Mouse (Mus musculus) embryonic facial prominence, embryonic 11.5 days (tissue): ENCODE results near the gene Cdh13. TPM values are rescaled to one million over a fixed set of nuclear protein-coding genes. Genes with fewer than 3 reads are reported as not detected.

Source experiments
- ATAC-seq: fragments of 200-750 bp; cut with Nextera tagmentation; replicated peaks from 2 replicates; pipeline ENCODE4 v1.8.0; 2017; ENCODE audit warnings: low read depth; ENCODE audit not compliant: insufficient number of reproducible peaks, low FRiP score, low TSS enrichment
- DNase-seq: peaks from one replicate; pipeline ENCODE4 v3.0.0-alpha.2; 2015; ENCODE audit warnings: low spot score
- H3K27ac ChIP-seq: fragments of 300-500 bp; sonication (generic); replicated peaks from 2 replicates; pipeline ENCODE4 v1.5.1; 2014; ENCODE audit warnings: mild to moderate bottlenecking, low read depth, low read length, control low read depth
- H3K27me3 ChIP-seq: fragments of 300-500 bp; sonication (generic); 2 replicates; pipeline ENCODE4 v1.6.1; 2014; ENCODE audit warnings: mild to moderate bottlenecking, low read length, moderate library complexity, mixed read lengths; ENCODE audit not compliant: control insufficient read depth, insufficient read depth
- H3K36me3 ChIP-seq: fragments of 300-500 bp; sonication (generic); replicated peaks from 2 replicates; pipeline ENCODE4 v1.6.1; 2014; ENCODE audit warnings: low read depth, mild to moderate bottlenecking, low read length, moderate library complexity, mixed read lengths; ENCODE audit not compliant: control insufficient read depth, insufficient read depth
- H3K4me1 ChIP-seq: fragments of 300-500 bp; sonication (generic); 2 replicates; pipeline ENCODE4 v1.6.1; 2014; ENCODE audit warnings: low read length, mixed read lengths; ENCODE audit not compliant: control insufficient read depth, insufficient read depth
- H3K4me2 ChIP-seq: fragments of 300-500 bp; sonication (generic); 2 replicates; pipeline ENCODE4 v1.6.1; 2014; ENCODE audit warnings: low read depth, mild to moderate bottlenecking, control low read depth, low read length, moderate library complexity
- H3K4me3 ChIP-seq: fragments of 300-500 bp; sonication (generic); 2 replicates; pipeline ENCODE4 v1.5.1; 2014; ENCODE audit warnings: low read depth, low read length, control low read depth
- H3K9ac ChIP-seq: fragments of 300-500 bp; sonication (generic); replicated peaks from 2 replicates; pipeline ENCODE4 v1.6.1; 2014; ENCODE audit warnings: mild to moderate bottlenecking, control low read depth, low read length
- H3K9me3 ChIP-seq: fragments of 300-500 bp; sonication (generic); replicated peaks from 2 replicates; pipeline ENCODE4 v1.6.1; 2016; ENCODE audit warnings: mild to moderate bottlenecking, low read length, inconsistent platforms, mixed read lengths; ENCODE audit not compliant: control insufficient read depth
- whole genome bisulfite sequencing: fragments of 180-500 bp; shearing (Covaris S2); extraction: QIAGEN DNeasy Blood & Tissue Kit; methylation state at CpG from one replicate; pipeline ENCODE4 v1.1.7; 2014; 5-methylcytosine and 5-hydroxymethylcytosine counted together
- polyA plus RNA-seq: library from polyadenylated mRNA; unstranded; fragments of >200 nt; fragmentation: Nextera tagmentation; extraction: Ambion mirVana; gene quantifications from 2 replicates; pipeline ENCODE4 v1.2.1, GENCODE M21; 2014

Cdh13 gene
- polyA plus RNA-seq, 1 experiment from 2014 or later = 7.1 TPM

DNA sequence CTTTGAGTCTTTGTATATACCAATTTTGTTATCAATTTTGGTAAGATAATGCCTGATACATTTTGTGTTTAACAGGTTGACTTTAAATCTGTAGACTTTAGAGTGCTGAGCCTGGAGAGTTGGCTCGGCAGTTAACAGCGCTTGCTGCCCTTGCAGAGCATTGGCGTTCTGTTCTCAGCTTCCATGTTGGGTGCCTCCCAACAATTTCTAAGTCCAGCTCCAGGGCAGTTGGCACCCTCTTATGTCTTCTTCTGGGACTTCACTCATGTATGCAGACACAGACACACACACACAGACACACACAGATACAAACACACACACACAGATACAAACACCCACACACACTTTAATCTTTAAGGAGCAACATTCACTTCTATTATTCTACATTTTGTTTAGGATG lies 672.6 kb downstream of the Cdh13 start:
- H3K27ac ChIP-seq = no peak overlapping the region
- DNase-seq (no peak), ATAC-seq (no peak)
- no peaks in the 10 kb centered on the region for H3K27me3 ChIP-seq
- no peaks in the 10 kb centered on the region for H3K9me3 ChIP-seq
- WGBS = 89% methylated on average over 3 of the region's 3 CpGs
- no peak overlapping the region for H3K4me2 ChIP-seq
- H3K4me3 ChIP-seq = no peak overlapping the region
- no peaks in the 10 kb centered on the region for H3K36me3 ChIP-seq
- no peaks in the 10 kb centered on the region for H3K4me1 ChIP-seq
- no peak overlapping the region for H3K9ac ChIP-seq

DNA sequence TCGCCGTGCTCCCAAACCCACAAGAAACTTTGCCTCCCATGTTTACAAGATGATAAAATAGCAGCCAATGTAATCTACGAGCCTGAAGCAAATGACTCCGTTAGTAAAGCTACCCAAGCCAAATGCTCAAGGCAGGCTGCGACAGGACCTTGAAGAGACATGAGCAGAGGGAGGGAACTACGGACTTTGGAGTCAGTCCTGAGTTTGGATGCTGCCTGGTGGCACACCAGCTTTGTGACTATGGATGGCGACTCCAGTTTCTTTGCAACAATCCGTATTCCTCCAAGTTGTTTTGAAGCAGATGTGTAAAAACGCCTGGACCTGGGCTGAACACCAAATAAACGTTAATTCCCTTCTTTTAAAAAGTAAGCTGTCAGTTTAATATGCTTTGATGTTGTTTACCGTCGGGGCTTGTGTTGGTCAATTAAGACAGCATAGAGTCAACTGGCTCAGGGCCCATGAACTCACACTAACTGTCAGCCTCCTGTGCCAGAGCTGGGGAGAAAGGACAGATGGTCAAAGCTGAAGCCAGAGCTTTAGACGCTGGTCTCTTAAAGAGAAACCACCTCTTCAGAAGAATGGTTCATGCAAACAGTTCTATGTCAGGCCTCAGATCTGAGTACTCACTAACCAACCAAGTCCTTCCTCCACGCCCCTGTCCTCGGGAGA lies 678.5 kb downstream of the Cdh13 start:
- ATAC-seq (no peak), DNase-seq (no peak)
- H3K9me3 ChIP-seq = no peaks in the 10 kb centered on the region
- 89% methylated on average over 15 of the region's 15 CpGs for WGBS
- H3K36me3 ChIP-seq = no peaks in the 10 kb centered on the region
- H3K4me1 ChIP-seq = no peaks in the 10 kb centered on the region
- H3K4me2 ChIP-seq = no peak overlapping the region
- no peak overlapping the region for H3K27ac ChIP-seq
- no peaks in the 10 kb centered on the region for H3K27me3 ChIP-seq
- no peak overlapping the region for H3K4me3 ChIP-seq
- no peak overlapping the region for H3K9ac ChIP-seq

DNA sequence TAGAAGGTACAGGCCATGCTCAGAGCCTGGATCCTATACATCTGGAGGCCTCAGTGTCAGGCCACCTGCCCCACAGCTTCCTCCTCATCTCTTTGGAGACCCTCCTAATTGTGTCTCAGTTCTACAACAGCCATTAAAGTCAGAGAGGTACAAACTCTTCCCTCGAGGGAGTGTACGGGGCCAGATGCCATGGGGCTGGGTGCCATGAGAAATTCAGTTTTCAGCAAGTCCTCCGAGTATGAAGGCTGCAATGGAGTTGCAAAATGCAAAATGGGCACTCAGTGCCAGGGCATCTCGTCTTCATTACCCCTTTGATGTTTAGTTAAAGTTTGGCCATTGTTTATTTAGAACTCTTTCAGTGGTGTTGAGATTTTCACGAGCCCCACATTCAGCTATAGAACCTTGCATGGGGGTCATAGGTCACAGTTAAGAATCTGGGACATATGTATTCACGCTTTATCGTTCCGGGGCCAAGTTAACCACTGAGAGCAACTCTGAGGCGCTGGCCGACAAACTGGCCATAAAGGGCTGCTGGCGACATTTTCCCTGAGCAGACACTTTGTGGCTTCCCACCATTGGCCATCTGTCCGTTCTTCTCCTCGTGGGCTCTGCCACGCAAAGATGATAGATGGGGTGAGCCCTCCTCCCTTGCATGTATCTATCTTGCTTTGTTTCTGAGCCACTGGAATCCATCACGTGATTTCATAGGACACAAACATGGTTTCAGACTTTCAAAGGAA lies 681.7 kb downstream of the Cdh13 start:
- no peak overlapping the region for H3K4me3 ChIP-seq
- ATAC-seq (no peak), DNase-seq (no peak)
- H3K9ac ChIP-seq = no peak overlapping the region
- H3K4me2 ChIP-seq = no peak overlapping the region
- WGBS = 88% methylated on average over 15 of the region's 15 CpGs
- no peaks in the 10 kb centered on the region for H3K9me3 ChIP-seq
- H3K27ac ChIP-seq = no peak overlapping the region
- H3K4me1 ChIP-seq = no peaks in the 10 kb centered on the region
- no peaks in the 10 kb centered on the region for H3K36me3 ChIP-seq
- H3K27me3 ChIP-seq = no peaks in the 10 kb centered on the region

DNA sequence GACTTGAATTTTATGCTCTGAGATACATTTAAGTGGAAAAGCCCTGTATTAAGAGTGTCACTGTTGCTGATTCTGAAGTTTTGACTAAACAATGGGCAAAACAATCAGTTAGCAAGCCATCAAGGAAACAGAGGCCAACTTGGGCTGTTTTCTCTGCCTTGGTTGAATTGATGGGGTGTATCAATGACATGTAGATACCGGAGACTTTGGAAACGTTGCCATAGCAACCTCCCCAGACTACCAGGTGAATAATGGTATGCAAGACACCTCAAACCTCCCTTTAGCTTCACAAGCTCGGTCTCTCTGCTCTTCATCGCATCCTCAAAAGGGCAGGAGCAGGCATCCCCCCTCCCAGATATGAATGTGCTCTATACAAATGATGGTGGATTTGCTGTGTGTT lies 685.4 kb downstream of the Cdh13 start:
- no peaks in the 10 kb centered on the region for H3K4me1 ChIP-seq
- no peaks in the 10 kb centered on the region for H3K27me3 ChIP-seq
- no peak overlapping the region for H3K4me2 ChIP-seq
- WGBS = 74% methylated on average over 4 of the region's 4 CpGs
- no peak overlapping the region for H3K9ac ChIP-seq
- no peaks in the 10 kb centered on the region for H3K36me3 ChIP-seq
- H3K27ac ChIP-seq = no peak overlapping the region
- H3K9me3 ChIP-seq = 0 out of 2 replicates have a peak, but pooled peaks cover 2% of the 10 kb centered on the region
- DNase-seq (no peak), ATAC-seq (no peak)
- H3K4me3 ChIP-seq = no peak overlapping the region

DNA sequence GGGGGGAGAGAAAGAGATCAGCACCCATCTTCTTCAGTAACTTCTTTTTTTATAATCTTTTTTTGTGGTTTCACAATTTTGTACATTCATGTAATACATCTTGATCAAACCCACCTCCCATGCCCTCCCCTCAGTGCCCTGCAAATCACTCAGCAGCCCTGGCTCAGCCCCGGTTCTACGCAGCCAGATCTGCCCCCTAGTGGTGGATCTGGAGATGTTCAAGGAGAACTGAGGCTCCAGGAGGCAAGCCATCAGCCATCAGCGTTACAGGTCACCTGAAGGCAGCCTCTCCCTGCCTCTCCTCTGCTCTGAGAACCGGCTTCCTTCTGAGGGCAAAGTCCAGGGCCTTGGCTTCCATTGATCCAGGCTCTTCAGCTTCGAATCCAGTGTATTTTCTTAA lies 696.3 kb downstream of the Cdh13 start:
- ATAC-seq (no peak), DNase-seq (peak; percentile 49)
- H3K9ac ChIP-seq = no peak overlapping the region
- no peak overlapping the region for H3K4me2 ChIP-seq
- H3K27me3 ChIP-seq = no peaks in the 10 kb centered on the region
- H3K9me3 ChIP-seq = no peaks in the 10 kb centered on the region
- H3K4me1 ChIP-seq = no peaks in the 10 kb centered on the region
- no peak overlapping the region for H3K27ac ChIP-seq
- WGBS = 35% methylated on average over 5 of the region's 5 CpGs
- no peak overlapping the region for H3K4me3 ChIP-seq
- no peaks in the 10 kb centered on the region for H3K36me3 ChIP-seq

DNA sequence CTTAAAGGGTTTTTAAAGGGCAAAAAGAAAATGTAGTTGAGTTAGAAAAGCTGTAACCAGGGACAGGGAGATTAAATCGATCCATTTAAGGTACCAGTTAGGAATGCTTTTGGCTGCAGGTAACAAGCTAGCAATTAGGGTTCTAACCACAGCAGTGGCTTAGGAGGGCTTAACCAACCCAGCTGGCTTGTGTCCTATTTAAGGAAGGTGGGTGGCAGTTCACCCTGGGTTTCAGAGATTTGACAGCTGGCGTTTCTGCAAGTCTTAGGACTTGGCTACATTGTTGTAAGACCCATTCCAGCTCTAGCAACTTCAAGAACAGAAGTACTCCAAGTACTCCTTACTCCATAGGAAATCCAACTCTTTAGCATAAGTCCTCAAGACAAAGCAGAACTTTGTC lies 700.2 kb downstream of the Cdh13 start:
- WGBS = 49% methylated on average over 2 of the region's 2 CpGs
- Histone ChIP-seq H3K4me1 (no peaks in the 10 kb centered on the region), H3K36me3 (no peaks in the 10 kb centered on the region), H3K9me3 (no peaks in the 10 kb centered on the region), H3K4me3 (no peak overlapping the region), H3K27ac (no peak overlapping the region), H3K9ac (no peak overlapping the region), H3K4me2 (no peak overlapping the region), H3K27me3 (no peaks in the 10 kb centered on the region)
- ATAC-seq = no peak
- no peak for DNase-seq

DNA sequence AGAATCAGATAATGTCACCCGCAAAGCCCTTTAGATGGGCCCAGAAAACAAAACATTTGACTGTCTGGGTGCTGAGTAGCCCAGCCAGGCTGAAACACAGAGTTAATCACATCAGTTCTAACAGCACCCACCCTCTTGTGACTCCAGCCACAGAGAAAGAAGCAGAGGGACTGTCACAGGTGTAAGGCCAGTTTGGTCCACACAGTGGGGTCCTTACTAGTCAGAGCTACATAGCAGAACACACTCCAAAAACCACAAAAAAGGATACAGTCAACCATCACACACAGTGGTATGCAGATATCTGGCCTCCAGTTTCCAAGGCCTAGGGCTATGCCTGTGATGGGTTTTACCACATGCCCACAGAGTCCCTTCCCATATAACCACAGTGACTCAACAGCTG lies 703.3 kb downstream of the Cdh13 start:
- DNase-seq (no peak), ATAC-seq (no peak)
- Histone ChIP-seq H3K27ac (no peak overlapping the region), H3K36me3 (no peaks in the 10 kb centered on the region), H3K4me2 (no peak overlapping the region), H3K4me1 (no peaks in the 10 kb centered on the region), H3K9me3 (no peaks in the 10 kb centered on the region), H3K4me3 (no peak overlapping the region), H3K9ac (no peak overlapping the region), H3K27me3 (no peaks in the 10 kb centered on the region)
- 84% methylated on average over 1 of the region's 1 CpGs for WGBS

DNA sequence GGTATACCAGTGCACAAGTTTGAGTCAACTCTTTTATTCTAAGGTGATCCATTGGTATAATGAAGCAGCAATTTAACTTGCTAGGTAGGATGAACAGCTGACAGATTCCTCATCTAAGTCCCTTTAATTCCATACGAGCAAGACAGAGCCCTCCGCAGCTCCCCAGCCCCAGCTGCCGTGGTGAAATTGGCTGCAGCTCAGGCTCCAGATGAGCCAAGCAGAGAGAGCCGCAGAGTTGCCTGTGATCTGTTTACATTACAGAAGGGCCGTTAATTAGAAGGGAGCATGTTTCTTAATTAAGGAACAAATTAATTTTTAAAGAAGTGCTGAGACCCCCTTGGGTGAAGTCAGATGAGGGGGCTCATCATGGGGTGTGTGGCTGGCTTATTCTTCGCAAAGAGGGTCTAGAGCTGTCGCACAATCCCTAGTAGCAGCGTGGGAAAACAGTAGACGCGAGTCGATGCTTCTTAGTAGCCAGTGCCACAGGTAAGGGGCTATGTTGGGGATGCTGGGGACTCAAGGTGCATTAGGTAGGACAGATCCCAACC lies 712.2 kb downstream of the Cdh13 start:
- no peaks in the 10 kb centered on the region for H3K36me3 ChIP-seq
- H3K27me3 ChIP-seq = no peaks in the 10 kb centered on the region
- DNase-seq = no peak
- 85% methylated on average over 11 of the region's 11 CpGs for WGBS
- no peaks in the 10 kb centered on the region for H3K4me1 ChIP-seq
- H3K27ac ChIP-seq = no peak overlapping the region
- H3K9ac ChIP-seq = no peak overlapping the region
- no peak for ATAC-seq
- no peak overlapping the region for H3K4me2 ChIP-seq
- H3K4me3 ChIP-seq = no peak overlapping the region
- H3K9me3 ChIP-seq = no peaks in the 10 kb centered on the region
